Mouse (Mus musculus) limb, embryonic 14.5 days (tissue): ENCODE data around the gene Padi2. TPM values are rescaled to one million over a fixed set of nuclear protein-coding genes. Genes with fewer than 3 reads are reported as not detected.

Source experiments
- ATAC-seq: fragments of 200-750 bp; cut with Nextera tagmentation; 2 replicates; pipeline ENCODE4 v1.8.0; 2017; ENCODE audit warnings: low read depth, moderate number of reproducible peaks, moderate TSS enrichment; ENCODE audit not compliant: low FRiP score
- DNase-seq: peaks from one replicate; pipeline ENCODE4 v3.0.0-alpha.2; 2015; ENCODE audit warnings: low spot score
- H3K27ac ChIP-seq: fragments of 300-500 bp; sonication (generic); replicated peaks from 2 replicates; pipeline ENCODE4 v1.5.1; 2014; ENCODE audit warnings: low read depth, mild to moderate bottlenecking, low read length, moderate library complexity, mixed read lengths
- H3K27me3 ChIP-seq: fragments of 300-500 bp; sonication (generic); 2 replicates; pipeline ENCODE4 v1.6.1; 2014; ENCODE audit warnings: low read length, mixed read lengths; ENCODE audit not compliant: control insufficient read depth, insufficient read depth
- H3K36me3 ChIP-seq: fragments of 300-500 bp; sonication (generic); 2 replicates; pipeline ENCODE4 v1.6.1; 2014; ENCODE audit warnings: mild to moderate bottlenecking, low read length, moderate library complexity, mixed read lengths; ENCODE audit not compliant: control insufficient read depth, insufficient read depth
- H3K4me1 ChIP-seq: fragments of 300-500 bp; sonication (generic); 2 replicates; pipeline ENCODE4 v1.6.1; 2014; ENCODE audit warnings: antibody characterized with exemption, low read length, mixed read lengths; ENCODE audit not compliant: control insufficient read depth, insufficient read depth
- H3K4me2 ChIP-seq: fragments of 300-500 bp; sonication (generic); replicated peaks from 2 replicates; pipeline ENCODE4 v1.6.1; 2014; ENCODE audit warnings: low read depth, mild to moderate bottlenecking, low read length, moderate library complexity; ENCODE audit not compliant: severe bottlenecking
- H3K4me3 ChIP-seq: fragments of 300-500 bp; sonication (generic); replicated peaks from 2 replicates; pipeline ENCODE4 v1.5.1; 2014; ENCODE audit warnings: low read length
- H3K9ac ChIP-seq: fragments of 300-500 bp; sonication (generic); 2 replicates; pipeline ENCODE4 v1.6.1; 2014; ENCODE audit warnings: mild to moderate bottlenecking, low read depth, low read length, moderate library complexity; ENCODE audit not compliant: severe bottlenecking
- H3K9me3 ChIP-seq: fragments of 300-500 bp; sonication (generic); 2 replicates; pipeline ENCODE4 v1.6.1; 2016; ENCODE audit warnings: low read length; ENCODE audit not compliant: control insufficient read depth
- POLR2A ChIP-seq: fragments of 200-500 bp; IDR thresholded peaks from 2 replicates; pipeline ENCODE4 v1.8.0; 2012; ENCODE audit warnings: inconsistent platforms, mild to moderate bottlenecking, moderate library complexity, borderline replicate concordance; ENCODE audit not compliant: insufficient read depth, insufficient read length; ENCODE audit errors: extremely low read depth
- WGBS: fragments of 180-500 bp; shearing (Covaris S2); extraction: QIAGEN DNeasy Blood & Tissue Kit; methylation state at CpG from one replicate; pipeline ENCODE4 v1.1.7; 2014; 5-methylcytosine and 5-hydroxymethylcytosine counted together
- polyA plus RNA-seq, 2 experiments: library from polyadenylated mRNA; depleted of rRNA in 1 of 2; stranded (reverse) in 1 of 2; unstranded in 1 of 2; fragments of >200 nt; fragmentation: Nextera tagmentation in 1 of 2; extraction: Ambion mirVana in 1 of 2; gene quantifications; 2 replicates each; pipeline versions ENCODE4 v1.2.1 to v1.2.3; 2012 to 2014

The Padi2 gene
- polyA plus RNA-seq (2012; rRNA removed): 1.3 and 1.9 TPM in 2 replicates
- 1.3 and 1.9 TPM in 2 replicates for polyA plus RNA-seq (2014; fragmentation: Nextera tagmentation; extraction: Ambion mirVana)

- TF ChIP-seq POLR2A: no peak
- no peak within 1 kb of the TSS for H3K9ac ChIP-seq
- H3K4me3 ChIP-seq: peak within 1 kb of the TSS; percentile 24
- peaks cover 9% of the 10 kb centered on the region for H3K4me1 ChIP-seq
- ATAC-seq (peak; percentile 59; the same call in 1 of the 2 replicates), DNase-seq (peak; percentile 77)
- H3K27me3 ChIP-seq: peaks cover 27% of the 10 kb centered on the region; the same call in 1 of the 2 replicates
- H3K4me2 ChIP-seq: peak within 1 kb of the TSS; percentile 55
- H3K36me3 ChIP-seq: no peaks in the 10 kb centered on the region
- 3% methylated on average over 37 of the region's 37 CpGs for WGBS
- H3K9me3 ChIP-seq: no peaks in the 10 kb centered on the region
- H3K27ac ChIP-seq: no peak within 1 kb of the TSS
These were observed at the start of gene Padi2 for GRCm38 (mm10) chr4:140906076-140906826. Padi2 (plus strand) TSS chr4:140906344.

GRCm38 (mm10) chr4:140857041-140857440 lies 49.1 kb upstream of the Padi2 start:
- no peak for TF ChIP-seq POLR2A
- Histone ChIP-seq H3K4me2 (no peak overlapping the region), H3K27ac (no peak overlapping the region), H3K27me3 (no peaks in the 10 kb centered on the region), H3K9ac (no peak overlapping the region), H3K4me1 (0 out of 2 replicates have a peak, but pooled peaks cover 1% of the 10 kb centered on the region), H3K4me3 (no peak overlapping the region), H3K36me3 (no peaks in the 10 kb centered on the region), H3K9me3 (no peaks in the 10 kb centered on the region)
- 79% methylated on average over 5 of the region's 5 CpGs for WGBS
- no peak for DNase-seq
- ATAC-seq: no peak

GRCm38 (mm10) chr4:140857813-140858212 lies 48.3 kb upstream of the Padi2 start:
- Histone ChIP-seq H3K27ac (no peak overlapping the region), H3K4me1 (0 out of 2 replicates have a peak, but pooled peaks cover 2% of the 10 kb centered on the region), H3K27me3 (no peaks in the 10 kb centered on the region), H3K36me3 (no peaks in the 10 kb centered on the region), H3K9me3 (no peaks in the 10 kb centered on the region), H3K4me2 (no peak overlapping the region), H3K4me3 (no peak overlapping the region), H3K9ac (no peak overlapping the region)
- no peak for ATAC-seq
- DNase-seq: no peak
- no peak for TF ChIP-seq POLR2A
- WGBS: 79% methylated on average over 7 of the region's 7 CpGs

GRCm38 (mm10) chr4:140859291-140859690 lies 46.9 kb upstream of the Padi2 start:
- no peak for TF ChIP-seq POLR2A
- Histone ChIP-seq H3K4me3 (no peak overlapping the region), H3K27ac (no peak overlapping the region), H3K4me1 (0 out of 2 replicates have a peak, but pooled peaks cover 2% of the 10 kb centered on the region), H3K4me2 (no peak overlapping the region), H3K9ac (no peak overlapping the region), H3K9me3 (no peaks in the 10 kb centered on the region), H3K36me3 (no peaks in the 10 kb centered on the region), H3K27me3 (no peaks in the 10 kb centered on the region)
- DNase-seq: no peak
- no peak for ATAC-seq
- WGBS: 88% methylated on average over 11 of the region's 11 CpGs

GRCm38 (mm10) chr4:140860125-140860766 lies 45.9 kb upstream of the Padi2 start:
- Histone ChIP-seq H3K27ac (no peak overlapping the region), H3K4me2 (no peak overlapping the region), H3K9ac (no peak overlapping the region), H3K4me3 (no peak overlapping the region), H3K4me1 (0 out of 2 replicates have a peak, but pooled peaks cover 2% of the 10 kb centered on the region), H3K27me3 (no peaks in the 10 kb centered on the region), H3K9me3 (no peaks in the 10 kb centered on the region), H3K36me3 (no peaks in the 10 kb centered on the region)
- ATAC-seq (no peak), DNase-seq (no peak)
- no peak for TF ChIP-seq POLR2A
- WGBS: 44% methylated on average over 7 of the region's 7 CpGs
